Mouse (Mus musculus) heart, postnatal 0 days (tissue): ENCODE data around the gene Cyp27a1.

Experiments
- CTCF ChIP-seq: IDR thresholded peaks from 2 replicates; pipeline ENCODE4 v1.5.1; 2016; ENCODE audit warnings: antibody characterized with exemption, control low read depth, low read depth
- EP300 ChIP-seq: IDR thresholded peaks from 2 replicates; pipeline ENCODE4 v1.6.1; 2016; ENCODE audit warnings: antibody characterized with exemption, low read depth

GRCm38 (mm10) chr1:74770727-74771466 is 57.5 kb downstream of the Cyp27a1 start:
- TF ChIP-seq CTCF (no peak), EP300 (no peak)
